Mouse (Mus musculus): Measurements from ENCODE around the gene Ctdspl.
A peak's percentile ranks its signal among the peaks of the same experiment; 100 is the strongest.

Ctdspl gene

GRCm38 (mm10) chr9:118926111-118926650 is at the start of gene Ctdspl:
Ctdspl (plus strand) TSS chr9:118926453.
- no peak for DNase-seq (ENCODE audit: low read depth in 1 of 2, low spot score in 2 of 2)

GRCm38 (mm10) chr9:118876902-118877301 is 49.4 kb upstream of the Ctdspl start:
- no peak for DNase-seq (ENCODE audit: low read depth in 1 of 2, low spot score in 2 of 2)

DNA sequence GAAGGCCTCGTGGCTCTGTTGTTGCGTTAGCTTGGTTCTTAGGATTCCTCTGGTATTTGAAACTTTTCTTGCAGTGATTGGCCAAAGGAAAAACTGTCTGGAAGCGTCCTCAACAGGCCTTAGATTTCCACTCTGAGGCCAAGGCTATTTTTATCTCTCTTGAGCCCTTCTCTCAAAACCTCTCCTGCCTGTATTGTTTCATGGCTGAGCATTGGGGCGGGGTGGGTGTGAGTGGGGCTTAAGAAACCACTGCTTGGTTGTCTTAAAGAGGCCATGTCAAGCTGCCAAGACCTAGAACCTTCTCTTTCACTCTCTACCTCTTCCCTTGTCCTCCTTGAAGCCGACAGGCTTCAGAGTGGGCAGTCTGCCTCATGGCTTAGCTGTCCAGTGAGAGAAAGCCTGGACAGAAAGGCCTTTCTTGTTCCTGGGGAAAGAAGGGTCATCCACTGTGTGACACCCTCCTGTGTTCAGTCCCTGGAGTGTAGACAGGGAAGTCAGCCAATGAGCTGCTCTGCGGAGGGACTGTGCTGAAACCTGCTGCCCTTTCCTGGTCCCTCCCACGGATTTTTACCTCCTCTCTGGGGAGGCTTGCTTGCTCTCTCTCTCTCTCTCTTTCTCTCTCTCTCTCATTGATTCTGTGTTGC is 48.8 kb upstream of the Ctdspl start:
- no peak for DNase-seq (ENCODE audit: low read depth in 1 of 2, low spot score in 2 of 2)

DNA sequence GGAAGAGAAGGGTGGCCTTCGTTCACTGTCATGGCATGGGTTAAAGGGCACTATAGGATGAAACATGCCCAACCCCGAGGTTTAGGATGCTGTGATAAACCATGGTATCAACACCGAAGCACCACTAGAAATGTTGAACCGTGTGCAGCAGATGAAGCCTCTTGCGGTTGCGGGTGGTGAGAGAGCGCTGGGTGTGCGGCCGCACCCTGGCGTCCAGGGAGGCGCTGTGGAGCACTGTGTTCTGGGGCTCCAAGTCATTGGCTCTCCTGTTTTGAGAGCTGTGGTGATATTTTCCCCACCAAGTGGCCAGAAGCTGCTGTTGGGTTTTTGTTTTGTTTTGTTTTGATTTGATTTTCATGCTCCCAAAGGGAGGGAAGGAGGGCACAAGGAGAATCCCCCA is 47.7 kb upstream of the Ctdspl start:
- DNase-seq (ENCODE audit: low read depth in 1 of 2, low spot score in 2 of 2): no peak

DNA sequence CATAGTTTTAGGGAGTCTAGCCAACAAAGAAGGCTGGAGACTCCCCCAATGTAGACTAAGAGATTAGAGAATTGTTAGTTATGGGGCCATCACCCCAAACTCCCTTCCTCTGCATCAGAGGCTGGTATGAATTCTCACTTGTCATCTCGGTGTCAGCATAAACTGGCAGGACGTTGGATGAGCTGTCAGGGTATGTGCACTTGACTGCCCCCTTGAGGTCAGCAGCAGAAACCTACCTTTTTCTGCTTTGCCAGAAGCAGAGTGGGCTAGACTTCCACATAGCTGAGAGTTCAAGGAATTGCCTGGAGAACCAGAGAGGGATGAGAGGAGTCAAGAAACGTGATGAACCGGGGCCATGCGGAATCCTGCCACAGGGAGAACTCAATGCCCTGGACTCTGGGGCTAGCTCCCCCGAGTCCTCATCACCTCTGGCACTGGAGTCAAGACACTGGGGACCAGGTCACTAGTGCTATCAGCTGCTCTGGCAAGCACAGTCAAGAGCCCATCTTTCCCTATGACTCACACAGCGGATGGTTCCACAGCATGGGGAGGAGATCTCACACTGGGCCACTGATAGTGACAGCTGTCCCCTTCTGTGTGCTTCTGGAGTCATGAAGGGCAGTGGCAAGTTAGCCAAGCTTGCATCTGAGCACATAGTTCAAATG is 44.8 kb upstream of the Ctdspl start:
- no peak for DNase-seq (ENCODE audit: low read depth in 1 of 2, low spot score in 2 of 2)

- DNase-seq (ENCODE audit: low read depth in 1 of 2, low spot score in 2 of 2): no peak
Observed at GRCm38 (mm10) chr9:118881946-118882284, 44.3 kb upstream of the Ctdspl start.

- DNase-seq (ENCODE audit: low read depth in 1 of 2, low spot score in 2 of 2): no peak
Observed at GRCm38 (mm10) chr9:118883150-118883549, 43.1 kb upstream of the Ctdspl start.

- DNase-seq (ENCODE audit: low read depth in 1 of 2, low spot score in 2 of 2): no peak
Observed at GRCm38 (mm10) chr9:118885785-118886184, 40.5 kb upstream of the Ctdspl start.

DNA sequence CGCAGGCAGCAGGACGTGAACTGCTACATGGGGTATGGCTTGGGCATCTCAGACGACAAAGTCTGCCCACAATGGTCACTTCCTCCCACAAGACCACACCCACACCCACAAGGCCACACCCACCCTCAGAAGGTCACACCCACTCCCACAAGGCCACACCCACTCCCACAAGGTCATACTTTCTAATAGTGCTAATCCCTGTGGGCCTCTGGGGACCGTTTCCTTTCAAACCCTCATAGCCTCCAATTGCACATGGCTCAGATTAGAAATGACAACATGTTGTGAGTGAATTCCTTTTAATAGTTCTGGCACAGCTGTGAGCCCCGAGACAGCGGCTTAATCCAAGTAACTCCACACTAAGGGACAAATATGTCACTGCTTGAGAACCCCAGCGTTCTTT is 39.1 kb upstream of the Ctdspl start:
- DNase-seq (ENCODE audit: low read depth in 1 of 2, low spot score in 2 of 2): no peak

GRCm38 (mm10) chr9:118887734-118888133 is 38.5 kb upstream of the Ctdspl start:
- DNase-seq (ENCODE audit: low read depth in 1 of 2, low spot score in 2 of 2): no peak

GRCm38 (mm10) chr9:118890149-118890548 is 36.1 kb upstream of the Ctdspl start:
- no peak for DNase-seq (ENCODE audit: low read depth in 1 of 2, low spot score in 2 of 2)

GRCm38 (mm10) chr9:118890645-118891044 is 35.6 kb upstream of the Ctdspl start:
- DNase-seq (ENCODE audit: low read depth in 1 of 2, low spot score in 2 of 2): no peak

DNA sequence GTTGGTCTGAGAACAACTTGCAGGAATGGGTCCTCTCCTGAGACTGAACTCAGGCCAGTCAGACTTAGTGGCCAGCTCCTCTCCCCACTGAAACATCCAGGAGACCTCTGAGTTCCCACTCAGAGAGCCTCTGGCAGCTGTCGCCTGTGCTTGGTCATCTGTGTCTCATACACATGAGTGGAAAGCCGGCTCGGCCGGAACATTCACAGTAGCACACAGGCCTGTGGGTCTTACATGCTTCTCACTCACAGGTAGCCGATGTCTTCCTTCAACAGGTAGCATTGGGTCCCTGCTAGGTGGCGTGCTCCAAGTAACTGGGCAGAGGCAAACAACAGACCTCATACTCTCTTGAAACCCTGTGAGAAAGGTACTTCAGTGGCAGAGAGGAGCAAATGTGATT is 35.2 kb upstream of the Ctdspl start:
- DNase-seq (ENCODE audit: low read depth in 1 of 2, low spot score in 2 of 2): no peak

- no peak for DNase-seq (ENCODE audit: low read depth in 1 of 2, low spot score in 2 of 2)
Observed at GRCm38 (mm10) chr9:118891593-118891992, 34.7 kb upstream of the Ctdspl start.

DNA sequence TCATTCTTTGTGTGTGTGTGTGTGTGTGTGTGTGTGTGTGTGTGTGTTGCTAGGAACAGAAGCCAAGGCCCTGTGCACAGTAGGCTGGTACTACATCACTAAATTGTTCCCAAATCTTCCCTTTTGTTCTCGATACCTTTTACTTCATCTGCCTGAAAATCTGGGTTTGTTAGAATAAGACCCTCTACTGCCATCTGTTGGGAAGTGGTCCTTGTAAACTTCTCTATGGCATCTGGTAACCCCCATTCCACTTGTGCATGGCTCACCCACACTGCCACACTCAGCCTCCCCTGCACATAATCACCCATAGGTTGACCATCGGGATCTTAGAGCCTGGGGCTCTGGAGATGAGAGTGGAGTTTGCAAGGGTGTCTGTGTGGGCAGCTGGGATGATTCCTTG is 31.2 kb upstream of the Ctdspl start:
- DNase-seq (ENCODE audit: low read depth in 1 of 2, low spot score in 2 of 2): no peak

DNA sequence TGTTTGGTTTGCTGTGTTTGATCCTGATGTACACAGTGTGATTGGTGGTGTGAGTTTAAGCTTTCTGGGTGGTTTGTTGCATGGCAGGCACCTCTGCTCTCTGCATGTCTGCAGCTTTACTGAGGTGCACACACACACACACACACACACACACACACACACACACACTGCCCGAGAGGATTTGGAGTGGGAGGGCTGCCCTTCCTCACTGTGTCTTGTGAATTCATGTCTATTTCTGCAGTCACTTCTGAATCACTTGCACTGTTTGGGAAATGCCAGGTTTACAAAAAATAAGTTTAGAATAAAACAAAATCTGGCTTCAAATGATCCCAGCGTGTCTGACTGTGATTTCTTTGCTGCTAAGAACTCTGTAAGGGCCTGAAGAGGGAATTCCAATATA is 25.6 kb upstream of the Ctdspl start:
- no peak for DNase-seq (ENCODE audit: low read depth in 1 of 2, low spot score in 2 of 2)

DNA sequence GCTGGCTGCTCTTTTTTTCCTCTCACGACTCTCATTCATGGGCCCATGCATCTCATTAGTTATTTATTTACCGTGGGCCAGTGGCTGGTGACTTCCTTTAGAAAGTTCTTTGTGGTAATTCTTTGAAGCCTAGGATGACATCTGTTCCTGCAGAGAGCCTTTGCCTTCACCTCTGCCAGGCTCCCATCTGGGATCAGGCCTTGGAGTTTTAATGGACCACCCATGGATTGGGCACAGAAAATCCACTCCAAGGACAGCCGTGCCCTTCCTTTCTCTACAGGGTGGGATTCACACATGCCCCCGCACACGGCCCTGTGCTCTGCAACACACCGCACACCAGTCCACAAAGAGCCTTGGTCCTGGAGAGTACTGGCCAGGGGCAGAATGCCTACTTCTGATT is 24.3 kb upstream of the Ctdspl start:
- DNase-seq (ENCODE audit: low read depth in 1 of 2, low spot score in 2 of 2): no peak

GRCm38 (mm10) chr9:118907934-118908620 is 18.2 kb upstream of the Ctdspl start:
- DNase-seq (ENCODE audit: low read depth in 1 of 2, low spot score in 2 of 2): peak in 1 of 2 experiments; percentile 48

DNA sequence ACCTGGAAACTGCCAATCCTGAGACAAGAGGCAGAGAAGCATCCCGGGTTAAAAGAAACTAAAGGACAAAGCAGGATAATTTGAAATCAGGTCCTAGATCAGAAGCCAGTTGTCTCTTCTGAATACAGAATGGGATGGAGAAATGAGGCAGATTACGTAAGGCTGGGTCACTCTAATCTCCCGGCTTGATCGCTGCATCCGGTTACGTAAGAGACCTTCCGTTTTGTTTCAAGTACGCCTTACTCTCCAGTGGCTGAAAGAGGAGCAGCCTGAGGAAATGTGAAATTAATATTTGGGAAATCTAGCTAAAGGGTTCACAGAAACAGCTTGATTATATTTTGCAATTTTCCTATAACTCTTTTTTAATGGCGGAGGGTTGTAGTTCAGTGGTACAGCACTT is 13.2 kb upstream of the Ctdspl start:
- no peak for DNase-seq (ENCODE audit: low read depth in 1 of 2, low spot score in 2 of 2)

- DNase-seq (ENCODE audit: low read depth in 1 of 2, low spot score in 2 of 2): no peak
Observed at GRCm38 (mm10) chr9:118913613-118914012, 12.6 kb upstream of the Ctdspl start.

DNA sequence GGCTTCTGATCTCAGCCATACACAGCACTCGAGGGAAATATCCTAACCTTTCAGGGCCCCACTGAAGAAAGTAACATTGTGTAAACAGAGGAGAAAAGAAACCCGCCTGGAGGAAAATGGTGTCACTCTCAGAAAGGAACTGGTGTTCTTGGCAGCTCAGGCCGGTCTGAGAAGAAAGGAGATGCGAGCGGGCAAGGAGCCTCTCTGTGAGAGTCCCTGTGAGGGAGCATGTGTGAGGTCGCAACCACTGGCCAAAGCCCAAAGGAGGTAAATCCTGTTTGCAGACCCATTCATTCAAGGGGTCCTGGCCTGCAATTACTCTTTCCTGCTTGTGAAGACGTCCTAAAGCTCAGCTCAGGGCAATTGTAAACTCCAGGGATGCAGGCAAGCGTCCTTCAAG is 11.7 kb upstream of the Ctdspl start:
- DNase-seq (ENCODE audit: low read depth in 1 of 2, low spot score in 2 of 2): no peak

DNA sequence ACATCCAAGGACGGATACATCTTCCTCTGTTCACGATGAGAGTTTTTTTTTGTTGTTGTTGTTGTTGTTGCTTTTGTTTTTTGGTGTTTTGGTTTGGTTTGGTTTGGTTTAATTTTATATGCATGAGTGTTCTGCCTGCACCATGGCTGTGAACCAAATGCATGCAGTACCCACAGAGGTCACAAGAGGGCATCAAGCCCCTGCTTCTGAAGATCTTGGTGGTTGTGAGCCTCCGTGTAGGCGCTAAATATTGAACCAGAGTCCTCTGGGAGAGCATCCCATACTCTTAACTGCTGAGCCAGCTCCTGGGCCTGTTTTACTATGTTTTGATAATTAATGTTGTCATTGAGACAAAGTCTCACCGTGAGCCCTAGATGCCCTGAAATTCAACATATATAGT is 11.0 kb upstream of the Ctdspl start:
- no peak for DNase-seq (ENCODE audit: low read depth in 1 of 2, low spot score in 2 of 2)
